Mouse (Mus musculus) ES-CJ7 (cell line): ENCODE measurements around the gene Gucy2c.
A peak's percentile ranks its signal among the peaks of the same experiment; 100 is the strongest.

ENCODE experiments used
- DNase-seq: peaks from one replicate; pipeline ENCODE4 v3.0.0; 2011; ENCODE audit warnings: low read depth, low spot score

Gucy2c gene

GRCm38 (mm10) chr6:136668266-136668986 lies 113.1 kb downstream of the Gucy2c start:
- peak; percentile 72 for DNase-seq

GRCm38 (mm10) chr6:136662063-136662462 lies 119.5 kb downstream of the Gucy2c start:
- peak; percentile 37 for DNase-seq

- peak; percentile 58 for DNase-seq
These were observed 119.9 kb downstream of the Gucy2c start, which contains the start of gene Plbd1 for GRCm38 (mm10) chr6:136661706-136662016. TSS of gene Plbd1 (minus strand) at chr6:136661928.

- no peak for DNase-seq
These were observed 120.5 kb downstream of the Gucy2c start for GRCm38 (mm10) chr6:136660831-136661705.

GRCm38 (mm10) chr6:136659226-136659625 lies 122.3 kb downstream of the Gucy2c start:
- DNase-seq, result no peak

- no peak for DNase-seq
These were observed 123.3 kb downstream of the Gucy2c start for GRCm38 (mm10) chr6:136658303-136658702.

GRCm38 (mm10) chr6:136655786-136656185 lies 125.8 kb downstream of the Gucy2c start:
- no peak for DNase-seq

GRCm38 (mm10) chr6:136654470-136654869 lies 127.1 kb downstream of the Gucy2c start:
- DNase-seq, result no peak

GRCm38 (mm10) chr6:136653331-136653730 lies 128.2 kb downstream of the Gucy2c start:
- DNase-seq, result no peak

GRCm38 (mm10) chr6:136650664-136651063 lies 130.9 kb downstream of the Gucy2c start:
- DNase-seq, result no peak

- DNase-seq, result no peak
These were observed 134.1 kb downstream of the Gucy2c start for GRCm38 (mm10) chr6:136647455-136647861.
